Mouse (Mus musculus) spleen, adult 2 months (tissue): ENCODE results near the gene Glrx5.

ENCODE experiments used
- CTCF ChIP-seq: fragments of 200-500 bp; IDR thresholded peaks from 2 replicates; pipeline ENCODE4 v1.5.1; 2011; ENCODE audit warnings: mild to moderate bottlenecking, inconsistent platforms; ENCODE audit not compliant: insufficient read depth, insufficient read length, insufficient replicate concordance; ENCODE audit errors: extremely low read depth
- POLR2A ChIP-seq: fragments of 200-500 bp; IDR thresholded peaks from 2 replicates; pipeline ENCODE4 v1.6.1; 2011; ENCODE audit warnings: low read depth, low read length, inconsistent platforms

DNA sequence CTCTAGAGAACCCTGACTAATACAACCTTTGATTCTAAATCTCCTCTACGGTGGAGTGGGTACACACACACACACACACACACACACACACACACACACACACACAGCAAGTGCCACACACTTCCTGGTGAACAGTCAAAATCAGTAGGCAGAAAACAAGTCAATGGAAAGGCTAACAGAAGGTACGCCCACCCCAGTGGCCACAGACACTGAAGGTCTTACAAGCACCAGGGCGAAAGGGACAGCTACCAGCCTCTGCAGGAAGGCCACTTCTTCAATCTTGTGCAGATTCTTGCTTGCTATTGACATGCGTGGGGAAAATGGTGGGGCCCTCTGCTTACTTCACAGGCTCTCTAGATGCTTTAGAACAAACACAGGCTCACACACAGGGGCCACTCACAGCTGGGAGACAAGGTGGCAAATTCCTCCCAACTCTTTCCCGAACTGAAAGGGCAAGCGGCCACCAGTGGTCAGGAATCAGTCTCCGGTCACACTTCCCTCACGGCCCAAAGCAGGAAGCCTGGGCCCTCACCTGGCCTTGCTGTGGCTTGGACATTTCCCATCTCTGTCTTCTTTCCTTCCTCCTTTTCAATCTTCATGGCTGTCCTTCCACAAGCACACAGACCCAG lies 10.9 kb upstream of the Glrx5 start:
- TF ChIP-seq CTCF, result no peak
- no peak for TF ChIP-seq POLR2A
